Mouse (Mus musculus): Measurements from ENCODE around the gene Stfa2l1. TPM values are rescaled to one million over a fixed set of nuclear protein-coding genes. Genes with fewer than 3 reads are reported as not detected.
"Not testable (repeated sequence)": the region's sequence is repeated elsewhere in the genome, so short reads cannot be mapped to it uniquely, and the experiment has no call there.

Stfa2l1 gene
- not detected in 2 replicates for polyA plus RNA-seq (2014; fragmentation: Nextera tagmentation; extraction: Ambion mirVana)

DNA sequence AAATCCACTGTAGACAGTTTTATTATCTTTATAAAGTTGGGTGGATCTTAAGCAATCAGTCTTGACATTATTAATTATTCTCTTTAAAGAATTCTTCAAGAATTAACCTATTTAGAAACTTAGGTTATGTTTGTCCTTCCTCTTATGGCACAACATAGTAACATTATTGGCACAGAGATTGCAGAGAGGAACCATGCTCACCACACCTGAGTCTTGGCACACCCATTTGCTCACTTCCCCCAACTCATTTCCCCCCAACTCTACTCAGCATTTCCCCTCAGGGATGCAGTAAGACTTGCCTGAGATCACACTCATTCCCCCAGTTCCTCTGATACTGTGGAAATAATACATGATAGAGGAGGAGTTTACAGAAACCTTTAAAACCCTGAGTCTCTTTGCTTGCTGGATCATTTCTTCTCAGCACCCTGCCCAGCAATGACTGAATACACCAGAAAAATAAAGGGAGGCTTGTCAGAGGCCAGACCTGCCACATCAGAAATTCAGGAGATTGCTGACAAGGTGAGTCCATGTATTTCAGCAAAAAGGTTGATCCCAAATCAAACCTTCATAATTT lies at the start of gene Stfa2l1:
Gene Stfa2l1, plus strand, starts transcription at position 410 of the 574 bp plus-strand sequence.
- Histone ChIP-seq H3K4me1 (replicated peaks; ENCODE audit: control insufficient read depth, insufficient read depth, low read length) (no peaks in the 10 kb centered on the region), H3K9ac (ENCODE audit: low read depth, low read length) (no peak within 1 kb of the TSS), H3K4me3 (ENCODE audit: low read depth, low read length) (no peak within 1 kb of the TSS), H3K4me2 (replicated peaks; ENCODE audit: low read depth, low read length) (no peak within 1 kb of the TSS), H3K36me3 (ENCODE audit: control insufficient read depth, insufficient read depth, low read length) (no peaks in the 10 kb centered on the region), H3K27ac (ENCODE audit: low read depth, low read length) (no peak within 1 kb of the TSS), H3K27me3 (ENCODE audit: control insufficient read depth, insufficient read depth, low read length) (no peaks in the 10 kb centered on the region), H3K9me3 (ENCODE audit: control insufficient read depth, low read length) (no peaks in the 10 kb centered on the region)
- ATAC-seq (ENCODE audit: low FRiP score) (no peak), DNase-seq (ENCODE audit: low spot score) (no peak)

DNA sequence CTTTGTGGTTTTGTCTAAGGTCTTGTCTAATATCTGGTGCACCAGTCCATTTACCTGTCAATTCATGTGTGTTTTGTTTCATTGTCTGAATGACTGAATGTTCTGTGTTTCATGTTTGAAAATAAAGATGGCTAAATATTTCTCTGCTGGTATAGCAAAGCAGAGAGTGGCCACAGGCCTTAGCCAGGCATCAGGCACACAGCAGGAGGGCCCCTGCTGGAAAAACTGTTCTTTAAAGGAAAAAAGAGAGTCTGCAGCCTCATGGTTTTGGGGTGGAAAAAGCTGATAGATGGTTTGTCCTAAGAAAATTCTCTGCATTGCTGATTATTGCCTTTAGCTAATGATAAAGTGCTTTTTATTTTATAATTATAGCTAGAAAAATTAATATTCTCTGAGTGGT lies 45.1 kb upstream of the Stfa2l1 start:
- DNase-seq (ENCODE audit: low spot score) = not testable (repeated sequence)

DNA sequence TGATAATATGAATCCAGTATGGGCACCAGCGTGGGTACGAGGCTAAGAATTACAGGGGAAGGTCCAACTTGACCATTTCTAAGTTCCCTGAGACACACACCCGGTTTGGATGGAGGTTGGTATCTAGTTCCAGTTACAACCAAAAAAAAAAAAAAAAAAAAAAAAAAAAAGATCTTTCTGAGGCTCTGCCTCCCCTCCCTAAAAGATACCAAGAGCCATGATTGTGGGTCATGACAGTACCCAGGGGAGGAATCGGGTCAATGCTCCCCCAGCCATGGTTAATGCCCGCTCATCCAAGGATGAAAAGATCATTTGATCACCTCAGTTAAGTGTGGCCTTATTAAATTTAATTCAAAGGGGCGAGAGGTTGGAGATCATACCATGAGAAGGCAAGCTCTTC lies 40.9 kb upstream of the Stfa2l1 start:
- H3K27me3 ChIP-seq (ENCODE audit: control insufficient read depth, insufficient read depth, low read length); H3K4me2 ChIP-seq (replicated peaks; ENCODE audit: low read depth, low read length); H3K4me3 ChIP-seq (ENCODE audit: low read depth, low read length); H3K27ac ChIP-seq (ENCODE audit: low read depth, low read length); DNase-seq (ENCODE audit: low spot score); H3K4me1 ChIP-seq (replicated peaks; ENCODE audit: control insufficient read depth, insufficient read depth, low read length); H3K9me3 ChIP-seq (ENCODE audit: control insufficient read depth, low read length); H3K36me3 ChIP-seq (ENCODE audit: control insufficient read depth, insufficient read depth, low read length); ATAC-seq (ENCODE audit: low FRiP score); H3K9ac ChIP-seq (ENCODE audit: low read depth, low read length): not testable (repeated sequence)
- WGBS = 89% methylated on average over 6 of the region's 6 CpGs

More for the DNA sequence above, 45.1 kb upstream of the Stfa2l1 start:
- not testable (repeated sequence) for ATAC-seq (ENCODE audit: low FRiP score); H3K4me1 ChIP-seq (replicated peaks; ENCODE audit: control insufficient read depth, insufficient read depth, low read length); H3K27me3 ChIP-seq (ENCODE audit: control insufficient read depth, insufficient read depth, low read length); H3K9ac ChIP-seq (ENCODE audit: low read depth, low read length); H3K9me3 ChIP-seq (ENCODE audit: control insufficient read depth, low read length); H3K4me3 ChIP-seq (ENCODE audit: low read depth, low read length); H3K36me3 ChIP-seq (ENCODE audit: control insufficient read depth, insufficient read depth, low read length); H3K27ac ChIP-seq (ENCODE audit: low read depth, low read length); H3K4me2 ChIP-seq (replicated peaks; ENCODE audit: low read depth, low read length)

DNA sequence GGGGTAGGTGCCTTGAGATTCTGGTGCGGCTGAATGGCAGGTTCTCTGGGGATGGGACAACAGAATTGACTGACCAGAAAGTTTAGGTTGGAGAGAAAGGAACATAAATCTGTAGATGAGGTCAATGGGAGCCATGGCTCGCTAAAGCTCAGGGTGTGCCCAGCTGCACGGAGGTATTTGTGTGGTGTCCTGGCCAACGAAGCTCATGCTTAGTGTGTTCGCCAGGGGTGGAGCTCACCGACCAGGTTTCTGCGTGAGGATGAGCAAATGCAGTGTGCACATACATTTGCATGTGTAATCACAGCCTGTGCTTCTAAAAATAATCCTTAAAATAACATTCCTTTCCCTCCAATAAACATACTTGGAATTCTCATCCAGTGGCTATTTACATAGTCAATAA lies 28.5 kb upstream of the Stfa2l1 start:
- H3K4me2 ChIP-seq (replicated peaks; ENCODE audit: low read depth, low read length) = no peak overlapping the region
- no peak overlapping the region for H3K4me3 ChIP-seq (ENCODE audit: low read depth, low read length)
- no peak overlapping the region for H3K9ac ChIP-seq (ENCODE audit: low read depth, low read length)
- DNase-seq (ENCODE audit: low spot score) (no peak), ATAC-seq (ENCODE audit: low FRiP score) (no peak)
- no peaks in the 10 kb centered on the region for H3K36me3 ChIP-seq (ENCODE audit: control insufficient read depth, insufficient read depth, low read length)
- H3K27me3 ChIP-seq (ENCODE audit: control insufficient read depth, insufficient read depth, low read length) = no peaks in the 10 kb centered on the region
- WGBS = 95% methylated on average over 7 of the region's 7 CpGs
- H3K4me1 ChIP-seq (replicated peaks; ENCODE audit: control insufficient read depth, insufficient read depth, low read length) = no peaks in the 10 kb centered on the region
- H3K9me3 ChIP-seq (ENCODE audit: control insufficient read depth, low read length) = no peaks in the 10 kb centered on the region
- H3K27ac ChIP-seq (ENCODE audit: low read depth, low read length) = no peak overlapping the region

DNA sequence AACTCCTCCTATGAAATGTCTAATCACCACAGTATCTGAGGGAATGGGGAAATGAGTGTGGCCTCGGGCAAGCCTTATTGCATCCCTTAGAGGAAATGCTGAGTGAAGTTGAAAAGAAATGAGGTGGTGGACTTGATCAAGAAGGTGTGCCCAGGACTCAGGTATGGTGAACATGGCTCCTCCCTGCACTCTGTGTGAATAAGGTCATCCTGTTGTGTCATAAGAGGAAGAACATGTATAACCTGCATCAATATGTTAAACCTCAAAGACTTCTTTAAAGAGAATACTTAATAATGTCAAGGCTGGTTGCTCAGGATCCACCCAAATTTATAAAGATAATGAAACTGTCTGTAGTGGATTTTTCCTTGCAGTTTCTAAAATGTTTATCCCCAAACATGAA lies 25.5 kb upstream of the Stfa2l1 start, which contains the start of gene Csta1:
Gene Csta1, minus strand, starts transcription at position 101 of the 400 bp plus-strand sequence.
- no peak for DNase-seq (ENCODE audit: low spot score)

DNA sequence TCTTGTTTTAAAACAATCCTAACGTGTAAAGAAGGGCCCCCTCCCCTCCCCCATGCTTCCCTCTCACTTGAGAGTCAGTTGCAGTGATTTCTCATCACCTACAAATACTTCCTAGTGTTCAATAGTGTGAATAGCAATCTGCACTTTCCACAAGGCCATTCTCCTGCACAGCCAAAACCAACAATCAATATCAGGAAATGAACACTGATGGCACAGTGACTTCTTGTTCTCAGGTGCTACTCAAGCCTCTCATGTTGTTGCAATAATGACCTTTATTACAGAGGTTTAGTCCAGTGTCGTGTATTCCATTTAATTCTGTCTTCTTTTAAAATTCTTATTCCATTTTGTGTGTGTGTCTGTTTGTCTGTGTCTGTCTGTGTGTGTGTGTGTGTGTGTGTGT lies 18.4 kb upstream of the Stfa2l1 start:
- no peak for DNase-seq (ENCODE audit: low spot score)
- WGBS = 79% methylated on average over 2 of the region's 2 CpGs
- no peaks in the 10 kb centered on the region for H3K9me3 ChIP-seq (ENCODE audit: control insufficient read depth, low read length)

More for the DNA sequence above, 25.5 kb upstream of the Stfa2l1 start, which contains the start of gene Csta1:
- 78% methylated on average over 1 of the region's 1 CpGs for WGBS
- Histone ChIP-seq H3K9me3 (ENCODE audit: control insufficient read depth, low read length) (no peaks in the 10 kb centered on the region), H3K4me3 (ENCODE audit: low read depth, low read length) (no peak within 1 kb of the TSS), H3K9ac (ENCODE audit: low read depth, low read length) (no peak within 1 kb of the TSS), H3K27me3 (ENCODE audit: control insufficient read depth, insufficient read depth, low read length) (no peaks in the 10 kb centered on the region), H3K36me3 (ENCODE audit: control insufficient read depth, insufficient read depth, low read length) (no peaks in the 10 kb centered on the region), H3K4me2 (replicated peaks; ENCODE audit: low read depth, low read length) (no peak within 1 kb of the TSS), H3K4me1 (replicated peaks; ENCODE audit: control insufficient read depth, insufficient read depth, low read length) (no peaks in the 10 kb centered on the region), H3K27ac (ENCODE audit: low read depth, low read length) (no peak within 1 kb of the TSS)
- ATAC-seq (ENCODE audit: low FRiP score) = no peak

DNA sequence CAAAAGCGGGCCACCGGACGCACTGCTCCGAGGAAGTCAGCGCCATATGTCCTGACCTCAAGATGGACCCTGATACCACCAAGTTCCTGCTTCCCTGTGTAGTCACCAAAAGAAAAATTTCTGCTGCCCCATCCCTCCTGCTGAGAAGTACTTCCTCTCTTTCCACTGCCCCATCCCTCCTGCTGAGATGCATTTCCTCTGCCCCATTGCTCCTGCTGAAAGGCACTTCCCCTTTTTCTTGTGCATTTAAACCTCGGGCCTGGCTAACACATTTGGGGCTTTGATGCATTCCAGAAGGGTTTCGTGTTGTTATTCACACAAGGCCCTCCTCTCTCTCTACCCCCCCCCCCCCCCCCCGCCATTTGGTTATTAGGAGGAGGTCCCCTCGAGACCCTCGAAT lies 11.2 kb downstream of the Stfa2l1 start:
- not testable (repeated sequence) for H3K9ac ChIP-seq (ENCODE audit: low read depth, low read length); H3K27ac ChIP-seq (ENCODE audit: low read depth, low read length); H3K4me2 ChIP-seq (replicated peaks; ENCODE audit: low read depth, low read length); H3K9me3 ChIP-seq (ENCODE audit: control insufficient read depth, low read length); H3K27me3 ChIP-seq (ENCODE audit: control insufficient read depth, insufficient read depth, low read length); H3K4me1 ChIP-seq (replicated peaks; ENCODE audit: control insufficient read depth, insufficient read depth, low read length); H3K36me3 ChIP-seq (ENCODE audit: control insufficient read depth, insufficient read depth, low read length); ATAC-seq (ENCODE audit: low FRiP score); DNase-seq (ENCODE audit: low spot score); H3K4me3 ChIP-seq (ENCODE audit: low read depth, low read length)
- 82% methylated on average over 9 of the region's 10 CpGs for WGBS

More for the DNA sequence above, 18.4 kb upstream of the Stfa2l1 start:
- H3K36me3 ChIP-seq (ENCODE audit: control insufficient read depth, insufficient read depth, low read length) = no peaks in the 10 kb centered on the region
- H3K4me2 ChIP-seq (replicated peaks; ENCODE audit: low read depth, low read length) = no peak overlapping the region
- no peaks in the 10 kb centered on the region for H3K4me1 ChIP-seq (replicated peaks; ENCODE audit: control insufficient read depth, insufficient read depth, low read length)
- H3K9ac ChIP-seq (ENCODE audit: low read depth, low read length) = no peak overlapping the region
- no peak overlapping the region for H3K4me3 ChIP-seq (ENCODE audit: low read depth, low read length)
- H3K27me3 ChIP-seq (ENCODE audit: control insufficient read depth, insufficient read depth, low read length) = no peaks in the 10 kb centered on the region
- no peak for ATAC-seq (ENCODE audit: low FRiP score)
- H3K27ac ChIP-seq (ENCODE audit: low read depth, low read length) = no peak overlapping the region

DNA sequence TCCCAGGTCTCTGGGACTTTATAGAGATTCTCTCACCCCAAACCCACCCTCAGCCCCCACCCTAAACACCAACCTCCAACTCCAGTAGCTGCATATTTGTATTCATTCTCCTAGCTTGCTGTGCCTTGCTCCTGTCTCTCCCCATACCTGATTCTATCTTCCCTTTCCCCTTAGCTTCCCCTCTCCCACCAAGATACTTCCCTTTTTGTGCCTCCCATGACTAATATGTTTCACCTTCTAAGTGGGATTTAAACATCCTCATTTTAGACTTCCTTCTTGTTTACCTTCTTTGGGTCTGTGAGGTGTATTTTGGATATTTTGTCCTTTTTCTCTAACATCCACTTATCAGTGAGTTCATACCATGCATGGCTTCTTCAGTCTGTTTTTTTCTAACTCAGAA lies 19.5 kb downstream of the Stfa2l1 start:
- no peaks in the 10 kb centered on the region for H3K36me3 ChIP-seq (ENCODE audit: control insufficient read depth, insufficient read depth, low read length)
- H3K4me2 ChIP-seq (replicated peaks; ENCODE audit: low read depth, low read length) = no peak overlapping the region
- H3K27ac ChIP-seq (ENCODE audit: low read depth, low read length) = no peak overlapping the region
- no peaks in the 10 kb centered on the region for H3K4me1 ChIP-seq (replicated peaks; ENCODE audit: control insufficient read depth, insufficient read depth, low read length)
- no peak for DNase-seq (ENCODE audit: low spot score)
- no peak for ATAC-seq (ENCODE audit: low FRiP score)
- no peaks in the 10 kb centered on the region for H3K9me3 ChIP-seq (ENCODE audit: control insufficient read depth, low read length)
- no peak overlapping the region for H3K4me3 ChIP-seq (ENCODE audit: low read depth, low read length)
- H3K27me3 ChIP-seq (ENCODE audit: control insufficient read depth, insufficient read depth, low read length) = no peaks in the 10 kb centered on the region
- H3K9ac ChIP-seq (ENCODE audit: low read depth, low read length) = no peak overlapping the region

DNA sequence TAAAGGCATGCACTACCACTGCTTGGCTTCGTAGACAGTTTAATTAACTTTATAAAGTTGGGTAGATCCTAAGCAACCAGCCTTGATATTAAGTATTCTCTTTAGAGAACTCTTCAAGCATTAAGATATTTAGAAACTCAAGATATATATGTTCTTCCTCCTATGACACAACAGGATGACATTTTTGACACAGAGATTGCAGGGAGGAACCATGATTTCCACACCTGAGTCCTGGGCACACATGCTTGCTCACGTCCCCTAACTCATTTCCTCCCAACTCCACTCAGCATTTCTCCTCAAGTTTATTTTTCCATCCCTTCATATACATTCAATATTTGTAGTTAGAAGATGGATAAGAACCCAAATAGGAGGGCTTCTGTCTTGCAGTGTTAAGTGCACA lies 23.3 kb downstream of the Stfa2l1 start:
- H3K9ac ChIP-seq (ENCODE audit: low read depth, low read length) = no peak overlapping the region
- H3K36me3 ChIP-seq (ENCODE audit: control insufficient read depth, insufficient read depth, low read length) = no peaks in the 10 kb centered on the region
- no peak for DNase-seq (ENCODE audit: low spot score)
- H3K4me3 ChIP-seq (ENCODE audit: low read depth, low read length) = no peak overlapping the region
- 89% methylated on average over 2 of the region's 2 CpGs for WGBS
- H3K4me2 ChIP-seq (replicated peaks; ENCODE audit: low read depth, low read length) = no peak overlapping the region
- no peaks in the 10 kb centered on the region for H3K9me3 ChIP-seq (ENCODE audit: control insufficient read depth, low read length)
- no peak for ATAC-seq (ENCODE audit: low FRiP score)
- no peaks in the 10 kb centered on the region for H3K4me1 ChIP-seq (replicated peaks; ENCODE audit: control insufficient read depth, insufficient read depth, low read length)
- H3K27ac ChIP-seq (ENCODE audit: low read depth, low read length) = no peak overlapping the region
- no peaks in the 10 kb centered on the region for H3K27me3 ChIP-seq (ENCODE audit: control insufficient read depth, insufficient read depth, low read length)
